Mouse (Mus musculus) spleen, adult 2 months (tissue): ENCODE results near the gene Zfyve28. TPM values are rescaled to one million over a fixed set of nuclear protein-coding genes. Genes with fewer than 3 reads are reported as not detected.

ENCODE experiments used
- DNase-seq, 2 experiments: peaks; one replicate each; pipeline versions ENCODE4 v3.0.0 to v3.0.0-alpha.2; 2012 to 2021; ENCODE audit warnings: low spot score in 2 of 2, low read depth in 1 of 2
- H3K27ac ChIP-seq: fragments of 200-500 bp; 2 replicates; pipeline ENCODE4 v1.5.1; 2012; ENCODE audit warnings: low read length, inconsistent platforms; ENCODE audit not compliant: insufficient read depth
- H3K27me3 ChIP-seq: fragments of 200-500 bp; 2 replicates; pipeline ENCODE4 v1.6.1; 2012; ENCODE audit warnings: mild to moderate bottlenecking, moderate library complexity, low read length, inconsistent platforms; ENCODE audit not compliant: control insufficient read depth, insufficient read depth
- H3K36me3 ChIP-seq: fragments of 200-500 bp; 2 replicates; pipeline ENCODE4 v1.6.1; 2012; ENCODE audit warnings: mild to moderate bottlenecking, low read length, inconsistent platforms; ENCODE audit not compliant: control insufficient read depth, insufficient read depth
- H3K4me1 ChIP-seq: fragments of 200-500 bp; 2 replicates; pipeline ENCODE4 v1.6.1; 2011; ENCODE audit warnings: inconsistent platforms; ENCODE audit not compliant: control insufficient read depth, insufficient read depth, insufficient read length
- H3K4me3 ChIP-seq: fragments of 200-500 bp; 2 replicates; pipeline ENCODE4 v1.5.1; 2011; ENCODE audit warnings: mild to moderate bottlenecking, inconsistent platforms; ENCODE audit not compliant: insufficient read depth, insufficient read length; ENCODE audit errors: extremely low read depth
- CTCF ChIP-seq: fragments of 200-500 bp; IDR thresholded peaks from 2 replicates; pipeline ENCODE4 v1.5.1; 2011; ENCODE audit warnings: mild to moderate bottlenecking, inconsistent platforms; ENCODE audit not compliant: insufficient read depth, insufficient read length, insufficient replicate concordance; ENCODE audit errors: extremely low read depth
- POLR2A ChIP-seq: fragments of 200-500 bp; IDR thresholded peaks from 2 replicates; pipeline ENCODE4 v1.6.1; 2011; ENCODE audit warnings: low read depth, low read length, inconsistent platforms
- WGBS: fragments of 180-500 bp; shearing (Covaris S2); methylation state at CpG from one replicate; pipeline ENCODE4 v1.1.7; 2018; 5-methylcytosine and 5-hydroxymethylcytosine counted together
- polyA plus RNA-seq: library from polyadenylated mRNA; depleted of rRNA; stranded (reverse); fragments of >200 nt; gene quantifications from 2 replicates; pipeline ENCODE4 v1.2.3, GENCODE M21; 2012

Gene Zfyve28
- polyA plus RNA-seq, 1 experiment = 3.8 TPM

- 88% methylated on average over 10 of the region's 10 CpGs for WGBS
- H3K4me3 ChIP-seq = no peak overlapping the region
- DNase-seq = no peak
- H3K27ac ChIP-seq = no peak overlapping the region
- no peaks in the 10 kb centered on the region for H3K4me1 ChIP-seq
- H3K36me3 ChIP-seq = no peaks in the 10 kb centered on the region
- no peaks in the 10 kb centered on the region for H3K27me3 ChIP-seq
- TF ChIP-seq CTCF = no peak
- no peak for TF ChIP-seq POLR2A
Measured at GRCm38 (mm10) chr5:34298937-34299535, 10.8 kb upstream of the Zfyve28 start.

GRCm38 (mm10) chr5:34298061-34298460 is 9.8 kb upstream of the Zfyve28 start:
- TF ChIP-seq POLR2A (no peak), CTCF (no peak)
- H3K4me1 ChIP-seq = no peaks in the 10 kb centered on the region
- no peak for DNase-seq
- WGBS = 70% methylated on average over 4 of the region's 4 CpGs
- H3K4me3 ChIP-seq = no peak overlapping the region
- no peaks in the 10 kb centered on the region for H3K27me3 ChIP-seq
- H3K27ac ChIP-seq = no peak overlapping the region
- H3K36me3 ChIP-seq = no peaks in the 10 kb centered on the region

- H3K36me3 ChIP-seq = no peaks in the 10 kb centered on the region
- no peak for TF ChIP-seq CTCF
- TF ChIP-seq POLR2A = no peak
- H3K27me3 ChIP-seq = peaks cover 3% of the 10 kb centered on the region
- DNase-seq = no peak
- no peak overlapping the region for H3K4me3 ChIP-seq
- 95% methylated on average over 2 of the region's 2 CpGs for WGBS
- H3K27ac ChIP-seq = no peak overlapping the region
- H3K4me1 ChIP-seq = no peaks in the 10 kb centered on the region
Measured at GRCm38 (mm10) chr5:34295141-34295540, 6.9 kb upstream of the Zfyve28 start.

GRCm38 (mm10) chr5:34294696-34295095 is 6.4 kb upstream of the Zfyve28 start:
- Histone ChIP-seq H3K4me1 (no peaks in the 10 kb centered on the region), H3K27ac (no peak overlapping the region), H3K36me3 (no peaks in the 10 kb centered on the region), H3K4me3 (no peak overlapping the region), H3K27me3 (peaks cover 3% of the 10 kb centered on the region)
- TF ChIP-seq CTCF = no peak
- TF ChIP-seq POLR2A = no peak
- DNase-seq = no peak
- WGBS = 61% methylated on average over 2 of the region's 2 CpGs

GRCm38 (mm10) chr5:34293363-34293762 is 5.1 kb upstream of the Zfyve28 start:
- no peak overlapping the region for H3K4me3 ChIP-seq
- no peaks in the 10 kb centered on the region for H3K36me3 ChIP-seq
- TF ChIP-seq POLR2A (no peak), CTCF (no peak)
- peaks cover 6% of the 10 kb centered on the region for H3K27me3 ChIP-seq
- peaks cover 2% of the 10 kb centered on the region for H3K4me1 ChIP-seq
- no peak overlapping the region for H3K27ac ChIP-seq
- WGBS = 77% methylated on average over 6 of the region's 6 CpGs
- no peak for DNase-seq

GRCm38 (mm10) chr5:34289286-34289685 is 1.0 kb upstream of the Zfyve28 start:
- WGBS = 81% methylated on average over 2 of the region's 2 CpGs
- no peak for TF ChIP-seq POLR2A
- TF ChIP-seq CTCF = no peak
- Histone ChIP-seq H3K27me3 (peaks cover 18% of the 10 kb centered on the region), H3K36me3 (no peaks in the 10 kb centered on the region), H3K27ac (no peak overlapping the region), H3K4me3 (no peak overlapping the region), H3K4me1 (peaks cover 6% of the 10 kb centered on the region)
- DNase-seq = no peak

- no peak for DNase-seq
- peaks cover 18% of the 10 kb centered on the region for H3K27me3 ChIP-seq
- peak overlapping the region; percentile 46; the same call in 1 of the 2 replicates for H3K4me3 ChIP-seq
- peaks cover 6% of the 10 kb centered on the region for H3K4me1 ChIP-seq
- no peaks in the 10 kb centered on the region for H3K36me3 ChIP-seq
- WGBS = 5% methylated on average over 18 of the region's 18 CpGs
- no peak overlapping the region for H3K27ac ChIP-seq
- no peak for TF ChIP-seq POLR2A
- no peak for TF ChIP-seq CTCF
Measured at GRCm38 (mm10) chr5:34287838-34288145, 457 bp downstream of the Zfyve28 start.
